Mouse (Mus musculus) embryonic facial prominence, embryonic 12.5 days (tissue): ENCODE measurements around the gene Stk38. TPM values are rescaled to one million over a fixed set of nuclear protein-coding genes. Genes with fewer than 3 reads are reported as not detected.

Experiments
- polyA plus RNA-seq: library from polyadenylated mRNA; unstranded; fragments of >200 nt; fragmentation: Nextera tagmentation; extraction: Ambion mirVana; gene quantifications from 2 replicates; pipeline ENCODE4 v1.2.1, GENCODE M21; 2016

Gene Stk38
- polyA plus RNA-seq, 1 experiment from 2014 or later = 136 TPM

Other genes starting within 250 kb of the Stk38 start
- gene Mapk13, start 238.7 kb downstream of the Stk38 start, polyA plus RNA-seq = 20.7 and 22.1 TPM in 2 replicates
- gene Brpf3, start 206.9 kb downstream of the Stk38 start, polyA plus RNA-seq = 14.7 and 16.5 TPM in 2 replicates
- 0.05 and 0.06 TPM in 2 replicates for gene Pnpla1, start 149.6 kb downstream of the Stk38 start, polyA plus RNA-seq
- 0.13 and 0.15 TPM in 2 replicates for gene 4930539E08Rik, start 92.7 kb downstream of the Stk38 start, polyA plus RNA-seq
- gene Pxt1, start 64.2 kb downstream of the Stk38 start, polyA plus RNA-seq = not detected in 2 replicates
- 122 and 127 TPM in 2 replicates for gene Kctd20, start 56.0 kb downstream of the Stk38 start, polyA plus RNA-seq
- 731 and 750 TPM in 2 replicates for gene Srsf3, start 24.6 kb upstream of the Stk38 start, polyA plus RNA-seq
- 48.2 and 55.6 TPM in 2 replicates for gene Cdkn1a, start 83.0 kb upstream of the Stk38 start, polyA plus RNA-seq
- 0.27 and 0.55 TPM in 2 replicates for gene Rab44, start 106.2 kb upstream of the Stk38 start, polyA plus RNA-seq
- gene Cpne5, start 230.2 kb upstream of the Stk38 start, polyA plus RNA-seq = 11.9 and 13.5 TPM in 2 replicates